Mouse (Mus musculus) kidney, postnatal 0 days (tissue): ENCODE measurements at regions not wholly inside any gene's neighbourhood (a gene's known extent, or its start where the extent isn't known, plus 50 kb on each side); places are given as distances from the start of the nearest gene placed in this dataset.
A peak's percentile ranks its signal among the peaks of the same experiment; 100 is the strongest.

Experiments
- ATAC-seq: fragments of 200-750 bp; cut with Nextera tagmentation; replicated peaks from 2 replicates; pipeline ENCODE4 v1.8.0; 2017; ENCODE audit warnings: low read depth, moderate number of reproducible peaks, moderate TSS enrichment, moderate library complexity; ENCODE audit not compliant: low FRiP score
- DNase-seq: peaks from one replicate; pipeline ENCODE4 v3.0.0-alpha.2; 2016; ENCODE audit warnings: low spot score
- H3K27ac ChIP-seq: fragments of 300-500 bp; sonication (generic); 2 replicates; pipeline ENCODE4 v1.5.1; 2014; ENCODE audit warnings: mild to moderate bottlenecking
- H3K27me3 ChIP-seq: fragments of 300-500 bp; sonication (generic); 2 replicates; pipeline ENCODE4 v1.6.1; 2014; ENCODE audit warnings: low read length, mixed read lengths; ENCODE audit not compliant: insufficient read depth
- H3K36me3 ChIP-seq: fragments of 300-500 bp; sonication (generic); 2 replicates; pipeline ENCODE4 v1.6.1; 2014; ENCODE audit warnings: low read length, mixed read lengths; ENCODE audit not compliant: insufficient read depth
- H3K4me1 ChIP-seq: fragments of 300-500 bp; sonication (generic); replicated peaks from 2 replicates; pipeline ENCODE4 v1.6.1; 2014; ENCODE audit warnings: antibody characterized with exemption, low read length, mixed read lengths; ENCODE audit not compliant: insufficient read depth
- H3K4me2 ChIP-seq: fragments of 300-500 bp; sonication (generic); 2 replicates; pipeline ENCODE4 v1.6.1; 2014; ENCODE audit warnings: mild to moderate bottlenecking, low read length, moderate library complexity, mixed read lengths
- H3K4me3 ChIP-seq: fragments of 300-500 bp; sonication (generic); replicated peaks from 2 replicates; pipeline ENCODE4 v1.5.1; 2014; ENCODE audit warnings: low read depth, low read length
- H3K9ac ChIP-seq: fragments of 300-500 bp; sonication (generic); 2 replicates; pipeline ENCODE4 v1.6.1; 2014; ENCODE audit warnings: low read depth, low read length
- H3K9me3 ChIP-seq: fragments of 300-500 bp; sonication (generic); replicated peaks from 2 replicates; pipeline ENCODE4 v1.6.1; 2016; ENCODE audit warnings: low read length, inconsistent platforms, mixed read lengths
- CTCF ChIP-seq: IDR thresholded peaks from 2 replicates; pipeline ENCODE4 v1.5.1; 2016; ENCODE audit warnings: antibody characterized with exemption, low read depth, mild to moderate bottlenecking, moderate library complexity
- WGBS: fragments of 180-500 bp; shearing (Covaris S2); extraction: QIAGEN DNeasy Blood & Tissue Kit; methylation state at CpG from one replicate; pipeline ENCODE4 v1.1.7; 2014; 5-methylcytosine and 5-hydroxymethylcytosine counted together

GRCm38 (mm10) chr8:64336546-64336945 lies 130.5 kb upstream of the Tll1 start:
- Histone ChIP-seq H3K4me2 (no peak overlapping the region), H3K27me3 (no peaks in the 10 kb centered on the region), H3K4me3 (no peak overlapping the region), H3K9me3 (no peaks in the 10 kb centered on the region), H3K36me3 (no peaks in the 10 kb centered on the region), H3K27ac (no peak overlapping the region), H3K9ac (no peak overlapping the region), H3K4me1 (no peaks in the 10 kb centered on the region)
- no peak for DNase-seq
- no peak for ATAC-seq
- TF ChIP-seq CTCF = no peak

GRCm38 (mm10) chr8:64335495-64335894 lies 129.4 kb upstream of the Tll1 start:
- no peak overlapping the region for H3K4me2 ChIP-seq
- TF ChIP-seq CTCF = no peak
- DNase-seq (no peak), ATAC-seq (no peak)
- no peaks in the 10 kb centered on the region for H3K9me3 ChIP-seq
- no peaks in the 10 kb centered on the region for H3K27me3 ChIP-seq
- H3K4me3 ChIP-seq = no peak overlapping the region
- no peak overlapping the region for H3K9ac ChIP-seq
- no peaks in the 10 kb centered on the region for H3K4me1 ChIP-seq
- H3K27ac ChIP-seq = no peak overlapping the region
- no peaks in the 10 kb centered on the region for H3K36me3 ChIP-seq
- 24% methylated on average over 5 of the region's 5 CpGs for WGBS

DNA sequence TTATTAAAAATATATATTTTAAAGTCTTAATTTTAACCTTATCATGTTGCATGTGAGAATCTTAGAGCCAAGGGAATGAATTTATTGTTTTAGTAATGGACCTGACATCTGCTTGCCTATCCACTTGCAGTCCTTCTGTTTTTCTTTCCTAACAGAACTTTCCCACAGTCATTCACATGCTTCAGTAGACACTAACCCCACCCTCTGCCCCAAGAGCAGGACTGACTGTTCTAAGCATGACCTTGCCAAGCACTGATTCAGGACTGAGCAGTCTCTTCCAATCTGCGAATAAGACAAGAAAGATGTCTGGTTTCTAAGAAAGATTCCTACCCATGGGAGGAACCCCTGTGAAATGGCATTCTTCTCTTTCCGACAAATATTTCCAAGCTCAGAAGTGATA lies 117.9 kb upstream of the Tll1 start:
- DNase-seq = peak; percentile 48
- 0 out of 2 replicates have a peak, but pooled peaks have one; percentile 46 for ATAC-seq
- H3K4me1 ChIP-seq = no peaks in the 10 kb centered on the region
- H3K9ac ChIP-seq = no peak overlapping the region
- H3K27me3 ChIP-seq = no peaks in the 10 kb centered on the region
- 57% methylated on average over 2 of the region's 2 CpGs for WGBS
- no peak overlapping the region for H3K4me2 ChIP-seq
- H3K4me3 ChIP-seq = no peak overlapping the region
- H3K36me3 ChIP-seq = no peaks in the 10 kb centered on the region
- TF ChIP-seq CTCF = no peak
- H3K27ac ChIP-seq = no peak overlapping the region
- no peaks in the 10 kb centered on the region for H3K9me3 ChIP-seq

GRCm38 (mm10) chr8:64320343-64320742 lies 114.3 kb upstream of the Tll1 start:
- Histone ChIP-seq H3K4me1 (no peaks in the 10 kb centered on the region), H3K36me3 (no peaks in the 10 kb centered on the region), H3K9me3 (no peaks in the 10 kb centered on the region), H3K4me3 (no peak overlapping the region), H3K27me3 (no peaks in the 10 kb centered on the region), H3K9ac (no peak overlapping the region), H3K4me2 (no peak overlapping the region), H3K27ac (no peak overlapping the region)
- DNase-seq (no peak), ATAC-seq (no peak)
- TF ChIP-seq CTCF = no peak
- WGBS = 75% methylated on average over 4 of the region's 4 CpGs

- 51% methylated on average over 6 of the region's 6 CpGs for WGBS
- TF ChIP-seq CTCF = no peak
Measured at GRCm38 (mm10) chr8:64319220-64319820, 113.2 kb upstream of the Tll1 start.

GRCm38 (mm10) chr8:64318524-64319219 lies 112.6 kb upstream of the Tll1 start:
- no peak for TF ChIP-seq CTCF
- no peaks in the 10 kb centered on the region for H3K36me3 ChIP-seq
- H3K4me3 ChIP-seq = no peak overlapping the region
- 41% methylated on average over 10 of the region's 10 CpGs for WGBS
- no peak overlapping the region for H3K4me2 ChIP-seq
- DNase-seq = peak; percentile 10
- no peaks in the 10 kb centered on the region for H3K9me3 ChIP-seq
- H3K4me1 ChIP-seq = no peaks in the 10 kb centered on the region
- no peak overlapping the region for H3K27ac ChIP-seq
- no peak for ATAC-seq
- H3K27me3 ChIP-seq = no peaks in the 10 kb centered on the region
- no peak overlapping the region for H3K9ac ChIP-seq

More at GRCm38 (mm10) chr8:64319220-64319820, 113.2 kb upstream of the Tll1 start:
- DNase-seq (no peak), ATAC-seq (no peak)
- Histone ChIP-seq H3K36me3 (no peaks in the 10 kb centered on the region), H3K27me3 (no peaks in the 10 kb centered on the region), H3K4me2 (no peak overlapping the region), H3K4me1 (no peaks in the 10 kb centered on the region), H3K9ac (no peak overlapping the region), H3K9me3 (no peaks in the 10 kb centered on the region), H3K27ac (no peak overlapping the region), H3K4me3 (no peak overlapping the region)

GRCm38 (mm10) chr8:64317815-64318214 lies 111.7 kb upstream of the Tll1 start:
- no peak for DNase-seq
- ATAC-seq = no peak
- Histone ChIP-seq H3K9me3 (no peaks in the 10 kb centered on the region), H3K27me3 (no peaks in the 10 kb centered on the region), H3K9ac (no peak overlapping the region), H3K27ac (no peak overlapping the region), H3K4me1 (no peaks in the 10 kb centered on the region), H3K4me2 (no peak overlapping the region), H3K36me3 (no peaks in the 10 kb centered on the region), H3K4me3 (no peak overlapping the region)
- TF ChIP-seq CTCF = no peak
